Mouse (Mus musculus): ENCODE data around the gene Fam120c.
A peak's percentile ranks its signal among the peaks of the same experiment; 100 is the strongest.
"Not testable (repeated sequence)": the region's sequence is repeated elsewhere in the genome, so short reads cannot be mapped to it uniquely, and the experiment has no call there.

Gene Fam120c

DNA sequence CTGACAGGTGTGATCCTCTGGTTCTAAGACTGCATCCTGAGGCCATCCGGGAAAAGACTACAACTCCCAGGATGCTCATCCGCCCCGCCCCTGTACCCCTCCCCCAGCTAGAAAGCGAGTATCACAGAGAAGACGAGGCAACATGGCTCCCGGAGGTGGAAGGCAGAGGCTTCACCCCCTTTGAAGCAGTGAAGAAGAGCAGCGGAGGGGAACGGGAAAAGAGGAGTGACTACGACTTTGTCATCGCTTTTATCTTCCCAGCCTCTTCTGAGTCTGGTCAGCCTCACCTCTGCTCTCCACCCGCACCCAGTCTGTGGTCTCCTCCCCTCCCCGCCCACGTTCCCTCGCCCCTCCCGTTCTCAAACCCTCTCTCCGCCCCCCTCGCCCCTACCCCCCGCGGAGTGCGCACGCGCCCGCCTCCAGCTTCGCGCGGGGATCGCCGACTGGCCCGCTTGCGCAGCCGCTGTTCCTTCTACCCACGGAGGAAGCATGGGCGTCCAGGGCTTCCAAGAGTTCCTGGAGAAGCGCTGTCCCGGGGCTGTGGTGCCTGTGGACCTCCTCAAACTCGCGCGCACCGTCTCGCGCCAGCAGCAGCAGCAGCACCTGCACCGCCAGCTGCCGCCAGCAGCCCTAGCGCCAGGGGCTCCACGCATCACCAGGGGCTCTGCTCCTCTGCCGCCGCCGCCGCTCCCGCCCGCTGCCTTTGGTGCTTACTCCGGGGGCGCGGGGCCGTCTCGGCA lies at the start of gene Fam120c:
Gene Fam120c (plus strand): TSS at position 415 of the 740 bp plus-strand sequence.
- DNase-seq (ENCODE audit: low read depth, low spot score) = peak; percentile 91

- no peak for DNase-seq (ENCODE audit: low read depth, low spot score)
Measured at GRCm38 (mm10) chrX:151298329-151298728, 45.6 kb upstream of the Fam120c start.

DNA sequence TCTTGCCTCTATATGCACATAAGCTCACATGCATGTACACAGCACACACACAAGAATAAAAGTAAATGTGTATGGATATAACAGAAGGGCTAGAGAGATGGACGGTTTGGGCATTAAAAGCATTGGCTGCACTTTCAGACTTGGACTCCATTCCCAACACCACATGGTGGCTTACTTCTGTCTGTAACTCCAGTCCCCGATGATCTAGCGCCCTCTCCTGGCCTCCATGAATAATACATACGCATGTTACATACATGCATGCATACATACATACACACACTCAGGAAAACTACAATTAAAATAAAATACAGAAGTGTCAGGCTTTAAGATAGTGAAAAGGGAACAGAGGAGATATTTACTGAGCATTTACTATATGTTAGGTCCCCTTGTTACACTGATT lies 30.2 kb upstream of the Fam120c start:
- DNase-seq (ENCODE audit: low read depth, low spot score) = no peak

DNA sequence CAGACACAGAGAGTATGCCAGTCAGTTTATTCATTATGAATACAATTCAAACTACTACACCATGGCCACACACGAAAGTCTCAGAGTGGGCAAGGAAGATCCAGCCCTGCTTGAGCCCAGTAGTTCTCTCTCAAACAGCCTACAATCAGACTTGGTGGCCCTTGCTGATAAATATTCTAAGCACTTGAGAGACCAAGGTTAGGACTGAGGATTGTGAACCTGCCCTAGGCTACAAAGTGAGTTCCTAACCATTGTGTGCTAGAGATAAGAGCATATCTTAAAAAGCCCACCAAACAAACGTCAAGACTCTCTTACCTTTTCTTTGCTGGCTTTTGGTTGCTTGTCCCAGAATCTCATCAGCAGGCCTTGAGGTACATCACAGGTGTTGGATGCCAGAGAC lies 10.4 kb upstream of the Fam120c start:
- no peak for DNase-seq (ENCODE audit: low read depth, low spot score)

GRCm38 (mm10) chrX:151337804-151338203 lies 6.2 kb upstream of the Fam120c start:
- no peak for DNase-seq (ENCODE audit: low read depth, low spot score)

- peak; percentile 78 for DNase-seq (ENCODE audit: low read depth, low spot score)
Measured at GRCm38 (mm10) chrX:151344501-151344984, 568 bp downstream of the Fam120c start.

- no peak for DNase-seq (ENCODE audit: low read depth, low spot score)
Measured at GRCm38 (mm10) chrX:151345333-151346125, 1.6 kb downstream of the Fam120c start.

DNA sequence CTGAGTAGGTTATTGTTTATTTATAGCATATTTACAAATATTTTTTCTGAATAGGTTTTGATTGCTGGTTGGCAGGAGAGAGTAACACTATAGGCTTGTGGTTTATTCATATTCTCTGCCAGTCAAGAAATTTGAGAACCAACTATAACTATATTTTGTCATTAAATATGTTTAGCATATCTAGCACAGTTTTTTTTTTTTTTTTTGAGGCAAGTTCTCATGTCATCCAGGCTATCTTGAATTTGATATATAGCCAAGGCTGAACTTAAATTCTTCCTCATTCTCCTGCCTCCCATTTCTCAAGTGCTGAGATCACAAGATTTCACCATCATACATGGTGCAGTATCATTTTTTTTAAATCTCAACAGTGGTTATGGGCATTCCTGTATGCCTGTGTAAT lies 3.3 kb downstream of the Fam120c start:
- DNase-seq (ENCODE audit: low read depth, low spot score) = no peak

DNA sequence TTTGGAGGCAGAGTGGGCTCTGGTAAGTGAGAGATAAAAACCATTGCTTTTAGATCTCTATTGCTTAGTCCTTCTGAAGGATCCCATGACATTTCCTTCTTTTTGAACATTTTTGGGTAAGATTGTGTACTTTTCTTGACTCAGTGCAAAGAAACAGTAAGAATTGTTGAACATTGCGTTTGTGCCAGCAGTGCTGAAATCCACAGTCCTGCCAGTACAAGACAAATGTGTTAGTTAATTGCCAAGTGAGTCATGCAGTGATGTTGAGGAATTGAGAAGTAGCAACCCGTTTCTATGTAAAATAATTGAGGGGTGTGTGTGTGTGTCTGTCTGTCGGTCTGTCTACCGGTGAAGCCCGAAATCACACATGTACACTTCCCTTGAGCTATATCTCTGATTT lies 5.3 kb downstream of the Fam120c start:
- no peak for DNase-seq (ENCODE audit: low read depth, low spot score)

- no peak for DNase-seq (ENCODE audit: low read depth, low spot score)
Measured at GRCm38 (mm10) chrX:151418801-151419200, 74.8 kb downstream of the Fam120c start.

DNA sequence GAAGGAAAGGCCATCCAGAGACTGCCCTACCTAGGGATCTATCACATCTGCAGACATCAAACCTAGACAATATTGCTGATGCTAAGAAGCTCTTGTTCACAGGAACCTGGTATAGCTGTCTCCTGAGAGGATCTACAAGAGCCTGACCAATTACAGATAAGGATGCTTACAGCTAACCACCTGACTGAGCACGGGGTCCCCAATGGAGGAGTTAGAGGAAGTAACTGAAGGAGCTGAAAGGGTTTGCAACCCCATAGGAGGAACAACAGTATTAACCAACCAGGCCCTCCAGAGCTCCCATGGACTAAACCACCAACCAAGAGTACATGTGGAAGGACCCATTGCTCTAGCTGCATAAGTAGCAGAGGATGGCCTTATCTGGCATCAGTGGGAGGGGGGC lies 76.8 kb downstream of the Fam120c start:
- DNase-seq (ENCODE audit: low read depth, low spot score) = no peak

GRCm38 (mm10) chrX:151443637-151444036 lies 99.7 kb downstream of the Fam120c start:
- DNase-seq (ENCODE audit: low read depth, low spot score) = no peak

DNA sequence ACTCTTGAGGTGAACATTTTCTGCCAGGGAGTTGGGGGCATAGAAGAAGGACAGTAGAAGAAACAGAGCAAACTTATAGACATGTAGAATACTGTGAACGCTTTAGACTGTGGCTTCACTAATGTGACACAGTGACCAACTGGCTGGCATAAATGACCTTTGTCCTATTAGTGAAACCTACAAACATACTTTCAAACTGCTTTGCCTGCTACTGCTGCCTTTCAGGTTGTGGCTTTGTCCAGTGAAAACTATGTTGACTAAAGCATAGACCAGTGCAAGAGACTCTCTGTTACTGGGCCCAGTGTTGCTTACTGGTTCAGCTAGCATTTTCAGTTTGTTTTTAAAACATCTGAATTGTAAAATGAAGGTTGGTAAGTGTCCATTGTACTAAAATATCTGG lies 100.2 kb downstream of the Fam120c start:
- no peak for DNase-seq (ENCODE audit: low read depth, low spot score)

- peak; percentile 3 for DNase-seq (ENCODE audit: low read depth, low spot score)
Measured at GRCm38 (mm10) chrX:151488128-151488527, 144.2 kb downstream of the Fam120c start.

DNA sequence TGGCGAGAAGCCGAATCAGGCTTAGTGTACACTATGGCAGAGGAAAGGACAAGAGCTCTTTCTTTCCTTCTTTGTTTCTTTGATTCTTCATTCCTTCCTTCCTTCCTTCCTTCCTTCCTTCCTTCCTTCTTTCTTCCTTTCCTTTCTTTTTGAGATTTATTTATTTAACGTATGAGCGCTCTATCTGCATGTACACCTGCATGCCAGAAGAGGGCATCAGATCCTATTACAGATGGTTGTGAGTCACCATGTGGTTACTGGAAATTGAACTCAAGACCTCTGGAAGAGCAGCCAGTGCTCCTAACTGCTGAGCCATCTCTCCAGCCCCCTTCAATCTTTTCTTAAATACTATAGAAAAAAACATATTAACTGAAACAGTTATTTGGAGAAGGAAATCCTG lies 149.3 kb downstream of the Fam120c start:
- not testable (repeated sequence) for DNase-seq (ENCODE audit: low read depth, low spot score)

DNA sequence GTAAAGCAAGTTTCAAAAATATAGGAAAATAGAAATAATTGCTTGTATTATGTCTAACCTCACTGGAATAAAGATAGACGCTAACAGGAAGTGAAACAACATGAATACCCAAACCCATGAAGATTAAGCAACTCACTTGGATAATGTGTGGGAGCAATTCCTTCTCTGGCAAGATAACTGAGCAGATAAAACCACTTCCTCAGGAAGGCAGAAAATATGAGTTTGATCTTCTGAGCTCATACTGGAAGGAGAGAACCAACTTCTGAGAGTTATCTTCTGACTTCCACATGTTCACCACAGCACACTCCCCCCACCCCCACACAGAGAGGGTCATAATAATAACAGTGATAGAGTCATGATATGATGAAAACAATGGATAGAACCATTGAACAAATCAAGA lies 152.6 kb downstream of the Fam120c start:
- DNase-seq (ENCODE audit: low read depth, low spot score) = no peak

DNA sequence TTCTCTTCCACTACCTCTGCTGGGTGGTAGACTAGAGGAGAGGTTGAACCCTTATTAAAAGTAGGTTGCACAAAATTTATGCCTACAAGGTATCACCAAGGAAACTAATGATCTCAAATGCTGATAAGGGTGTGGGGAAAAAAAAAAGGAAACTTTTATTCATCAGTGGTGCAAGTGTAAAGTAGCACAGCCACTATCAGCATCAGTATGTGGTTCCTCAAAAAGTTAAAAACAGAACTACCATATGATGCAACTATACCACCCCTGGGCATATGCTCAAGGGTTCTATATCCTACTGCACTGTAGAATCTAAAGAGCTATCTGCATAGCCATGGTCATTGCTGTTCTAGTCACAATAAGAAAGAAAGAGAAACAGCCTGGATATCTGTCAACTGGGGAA lies 164.6 kb downstream of the Fam120c start:
- DNase-seq (ENCODE audit: low read depth, low spot score) = no peak

GRCm38 (mm10) chrX:151509906-151510305 lies 165.9 kb downstream of the Fam120c start:
- DNase-seq (ENCODE audit: low read depth, low spot score) = no peak

- DNase-seq (ENCODE audit: low read depth, low spot score) = no peak
Measured at GRCm38 (mm10) chrX:151513066-151513465, 169.1 kb downstream of the Fam120c start.

GRCm38 (mm10) chrX:151513694-151514093 lies 169.7 kb downstream of the Fam120c start:
- no peak for DNase-seq (ENCODE audit: low read depth, low spot score)

DNA sequence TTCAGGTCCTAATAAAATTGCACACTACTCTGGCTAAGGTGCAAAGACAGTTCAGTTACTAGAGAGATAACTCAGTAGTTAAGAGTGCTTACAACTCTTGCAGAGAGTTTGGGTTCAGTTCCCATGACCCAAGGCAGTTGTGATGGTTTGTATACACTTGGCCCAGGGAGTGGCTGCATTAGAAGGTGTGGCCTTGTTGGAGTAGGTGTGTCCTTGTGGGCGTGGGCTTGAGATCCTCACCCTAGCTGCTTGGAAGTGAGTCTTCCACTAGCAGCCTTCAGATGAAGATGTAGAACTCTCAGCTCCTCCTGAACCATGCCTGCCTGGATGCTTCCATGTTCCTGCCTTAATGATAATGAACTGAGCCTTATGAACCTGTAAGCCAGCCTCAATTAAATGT lies 174.2 kb downstream of the Fam120c start:
- DNase-seq (ENCODE audit: low read depth, low spot score) = no peak

- no peak for DNase-seq (ENCODE audit: low read depth, low spot score)
Measured at GRCm38 (mm10) chrX:151520127-151520457, 176.1 kb downstream of the Fam120c start.

All from CD4-positive helper T cell, adult 2 months (primary cell).